Mouse (Mus musculus) liver, adult 2 months (tissue): Measurements from ENCODE around the gene Syt5.

ENCODE experiments used
- CTCF ChIP-seq: fragments of 200-500 bp; IDR thresholded peaks from 2 replicates; pipeline ENCODE4 v1.5.1; 2011; ENCODE audit warnings: low read depth, low read length, control low read depth
- POLR2A ChIP-seq: fragments of 200-500 bp; IDR thresholded peaks from 2 replicates; pipeline ENCODE4 v1.6.1; 2011; ENCODE audit warnings: low read length, control low read depth; ENCODE audit not compliant: insufficient read depth; ENCODE audit errors: extremely low read depth

- TF ChIP-seq POLR2A (no peak), CTCF (no peak)
Observed at GRCm38 (mm10) chr7:4546591-4547131, 680 bp downstream of the Syt5 start.
